In the genomic region with DNA sequence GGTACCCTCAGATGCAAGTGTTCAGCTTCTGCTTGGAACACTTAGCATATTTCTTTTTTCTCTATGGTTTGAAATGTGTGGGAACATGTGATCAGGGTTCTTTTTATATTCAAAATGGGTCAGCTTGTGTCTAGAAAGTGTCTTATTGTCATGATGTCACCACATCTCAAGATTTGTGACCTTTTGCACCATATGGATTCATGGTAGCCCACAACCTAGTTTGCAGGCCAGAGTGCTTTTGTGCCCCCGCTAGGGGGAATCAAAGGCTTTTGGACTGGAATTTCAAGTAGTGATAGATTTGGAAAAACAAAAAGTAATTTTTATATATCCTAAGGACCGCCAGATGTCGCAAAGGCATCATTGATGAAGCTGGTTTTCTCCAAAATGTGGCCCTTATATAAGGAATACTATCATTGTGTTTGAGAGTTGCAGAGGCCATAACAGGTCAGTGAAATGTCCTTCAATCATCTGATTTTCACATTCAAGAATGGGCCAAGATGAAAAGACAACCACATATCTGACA, we compare ENCODE assay signal across 22 mouse cellular contexts.
DNase-seq lines count a peak whose midpoint lies in the region; ATAC-seq and TF ChIP-seq lines count a peak whose summit lies in the region.
"Had no signal": no experiment of that assay in that cellular context is flagged by ENCODE, and none has a peak within 500 bp of the region (broad histone marks: within the 10 kb centered on the region; RNA-seq: fewer than 3 reads in every experiment).

No protein-coding gene starts in this region.

- no peak overlapping the region for H3K9ac ChIP-seq in forebrain, postnatal 0 days
- H3K9ac ChIP-seq in forebrain, embryonic 16.5 days (replicated peaks; ENCODE audit: low read depth, low read length), result no peak overlapping the region
- no peak overlapping the region for H3K9ac ChIP-seq in midbrain, embryonic 11.5 days (ENCODE audit: low read length)
- H3K9ac ChIP-seq: heart, embryonic 13.5 days; intestine, embryonic 15.5 days had no signal

- no peak overlapping the region for H3K4me3 ChIP-seq in forebrain, postnatal 0 days (ENCODE audit: low read depth, low read length)
- no peak overlapping the region for H3K4me3 ChIP-seq in forebrain, embryonic 16.5 days (replicated peaks; ENCODE audit: low read length)
- H3K4me3 ChIP-seq in midbrain, embryonic 11.5 days (ENCODE audit: low read depth, low read length), result no peak overlapping the region
- H3K4me3 ChIP-seq in midbrain, embryonic 10.5 days, result no peak overlapping the region
- H3K4me3 ChIP-seq: embryonic facial prominence, embryonic 10.5 days; heart, embryonic 13.5 days; intestine, embryonic 15.5 days had no signal

- H3K27ac ChIP-seq in forebrain, postnatal 0 days (ENCODE audit: low read depth, low read length), result no peak overlapping the region
- H3K27ac ChIP-seq in forebrain, embryonic 16.5 days (ENCODE audit: low read length), result no peak overlapping the region
- no peak overlapping the region for H3K27ac ChIP-seq in midbrain, embryonic 11.5 days (ENCODE audit: low read depth, low read length)
- no peak overlapping the region for H3K27ac ChIP-seq in midbrain, embryonic 10.5 days (replicated peaks)
- H3K27ac ChIP-seq: embryonic facial prominence, embryonic 10.5 days; heart, embryonic 13.5 days; intestine, embryonic 15.5 days had no signal

- 0 out of 2 replicates have a peak, but pooled peaks have one; percentile 7 for TF ChIP-seq CTCF in forebrain, postnatal 0 days (IDR thresholded peaks at IDR 0.05; ENCODE audit: low read depth)

- no peak for DNase-seq in forebrain, postnatal 0 days
- DNase-seq in midbrain, embryonic 11.5 days (ENCODE audit: low spot score, missing footprints), result no peak
- DNase-seq in midbrain, embryonic 10.5 days (ENCODE audit: low spot score), result no peak
- DNase-seq in 3T3-L1 (ENCODE audit: low read depth, low spot score), result peak; percentile 19
- peak; percentile 50 for DNase-seq in NIH3T3 (ENCODE audit: low read depth)
- no peak for DNase-seq in yolk sac, embryonic 10.5 days (ENCODE audit: low spot score)
- no peak for DNase-seq in adrenal gland, adult 2 months
- DNase-seq: adrenal gland, postnatal 25 days; B cell, adult 2 months; cerebellum, adult 11 months; cerebellum, adult 8-10 months; cerebellum, postnatal 25 days; gastrocnemius, postnatal 36 days; heart, adult 11 months; heart, postnatal 36 days; kidney, adult 18-20 months had no signal

- H3K4me1 ChIP-seq in forebrain, postnatal 0 days (ENCODE audit: insufficient read depth), result no peaks in the 10 kb centered on the region
- H3K4me1 ChIP-seq in forebrain, embryonic 16.5 days (replicated peaks; ENCODE audit: control insufficient read depth, insufficient read depth, low read length), result no peaks in the 10 kb centered on the region; the same call in none of the 2 replicates
- no peaks in the 10 kb centered on the region for H3K4me1 ChIP-seq in midbrain, embryonic 11.5 days (ENCODE audit: control insufficient read depth, insufficient read depth, low read length)
- H3K4me1 ChIP-seq in midbrain, embryonic 10.5 days, result no peaks in the 10 kb centered on the region
- H3K4me1 ChIP-seq: embryonic facial prominence, embryonic 10.5 days; heart, embryonic 13.5 days; intestine, embryonic 15.5 days had no signal

- H3K4me2 ChIP-seq in forebrain, postnatal 0 days (ENCODE audit: low read depth), result no peak overlapping the region
- no peak overlapping the region for H3K4me2 ChIP-seq in forebrain, embryonic 16.5 days (ENCODE audit: low read length)
- H3K4me2 ChIP-seq in midbrain, embryonic 11.5 days, result no peak overlapping the region
- H3K4me2 ChIP-seq: heart, embryonic 13.5 days; intestine, embryonic 15.5 days had no signal

- no peaks in the 10 kb centered on the region for H3K27me3 ChIP-seq in forebrain, postnatal 0 days (ENCODE audit: insufficient read depth, low read length)
- H3K27me3 ChIP-seq in forebrain, embryonic 16.5 days (replicated peaks; ENCODE audit: control insufficient read depth, insufficient read depth, low read length), result no peaks in the 10 kb centered on the region
- no peaks in the 10 kb centered on the region for H3K27me3 ChIP-seq in midbrain, embryonic 11.5 days (ENCODE audit: control insufficient read depth, insufficient read depth, low read length)
- no peaks in the 10 kb centered on the region for H3K27me3 ChIP-seq in midbrain, embryonic 10.5 days (ENCODE audit: low read depth, poor library complexity, severe bottlenecking)
- H3K27me3 ChIP-seq: heart, embryonic 13.5 days; intestine, embryonic 15.5 days had no signal

- H3K9me3 ChIP-seq in forebrain, postnatal 0 days (ENCODE audit: low read length), result no peaks in the 10 kb centered on the region
- no peaks in the 10 kb centered on the region for H3K9me3 ChIP-seq in forebrain, embryonic 16.5 days (ENCODE audit: control insufficient read depth, low read length)
- H3K9me3 ChIP-seq in midbrain, embryonic 11.5 days (ENCODE audit: control insufficient read depth, low read length), result no peaks in the 10 kb centered on the region
- H3K9me3 ChIP-seq in midbrain, embryonic 10.5 days (replicated peaks), result no peaks in the 10 kb centered on the region
- H3K9me3 ChIP-seq: embryonic facial prominence, embryonic 10.5 days; G1E; heart, embryonic 13.5 days; intestine, embryonic 15.5 days had no signal

- no peaks in the 10 kb centered on the region for H3K36me3 ChIP-seq in forebrain, postnatal 0 days (ENCODE audit: insufficient read depth)
- H3K36me3 ChIP-seq in forebrain, embryonic 16.5 days (ENCODE audit: control insufficient read depth, insufficient read depth), result no peaks in the 10 kb centered on the region
- H3K36me3 ChIP-seq in midbrain, embryonic 11.5 days (ENCODE audit: control insufficient read depth, insufficient read depth, low read length), result no peaks in the 10 kb centered on the region
- no peaks in the 10 kb centered on the region for H3K36me3 ChIP-seq in midbrain, embryonic 10.5 days
- H3K36me3 ChIP-seq: embryonic facial prominence, embryonic 10.5 days; G1E; heart, embryonic 13.5 days; intestine, embryonic 15.5 days had no signal

- 72% methylated on average over 3 of the region's 3 CpGs for WGBS in forebrain, postnatal 0 days
- 78% methylated on average over 3 of the region's 3 CpGs for WGBS in forebrain, embryonic 16.5 days
- 74% methylated on average over 3 of the region's 3 CpGs for WGBS in midbrain, embryonic 11.5 days
- WGBS in midbrain, embryonic 10.5 days, result 87% methylated on average over 3 of the region's 3 CpGs

- ATAC-seq in forebrain, postnatal 0 days, result no peak
- ATAC-seq in forebrain, embryonic 16.5 days, result no peak
- peak; percentile 63; the same call in 1 of the 2 replicates for ATAC-seq in midbrain, embryonic 11.5 days (ENCODE audit: low FRiP score)
- ATAC-seq: CD4-positive, CD25-positive, alpha-beta regulatory T cell, adult 4 months; intestine, embryonic 15.5 days had no signal

Comparison
In these comparisons a context has a peak if more than half of its experiments do, and no peak if none do; other contexts are left out.
1. DNase-seq: peak in 3T3-L1 (single experiment) and NIH3T3 (single experiment); none in forebrain, postnatal 0 days (single experiment), midbrain, embryonic 11.5 days (single experiment), midbrain, embryonic 10.5 days (single experiment), yolk sac, embryonic 10.5 days (single experiment) and adrenal gland, adult 2 months (single experiment).